Mouse (Mus musculus): Measurements from ENCODE around the gene Nup133. TPM values are rescaled to one million over a fixed set of nuclear protein-coding genes. Genes with fewer than 3 reads are reported as not detected.

Nup133 gene
- polyA plus RNA-seq, 1 experiment from 2014 or later: 8.5 TPM

GRCm38 (mm10) chr8:123960056-123960455 is 11.0 kb upstream of the Nup133 start:
- H3K9me3 ChIP-seq (ENCODE audit: control insufficient read depth): no peaks in the 10 kb centered on the region
- WGBS: 87% methylated on average over 9 of the region's 9 CpGs
- no peaks in the 10 kb centered on the region for H3K27me3 ChIP-seq (replicated peaks; ENCODE audit: control insufficient read depth, insufficient read depth, low read length)
- H3K27ac ChIP-seq (ENCODE audit: low read depth, low read length): no peak overlapping the region
- no peak for ATAC-seq
- no peak overlapping the region for H3K4me3 ChIP-seq (ENCODE audit: low read depth, low read length)
- no peak for TF ChIP-seq CTCF (IDR thresholded peaks at IDR 0.05; ENCODE audit: low read depth)
- H3K4me1 ChIP-seq (replicated peaks; ENCODE audit: control insufficient read depth, insufficient read depth, low read length): no peaks in the 10 kb centered on the region
- peaks cover 65% of the 10 kb centered on the region for H3K36me3 ChIP-seq (ENCODE audit: control insufficient read depth, insufficient read depth)
- H3K4me2 ChIP-seq (replicated peaks; ENCODE audit: low read depth): no peak overlapping the region
- H3K9ac ChIP-seq (ENCODE audit: low read depth, low read length): no peak overlapping the region

DNA sequence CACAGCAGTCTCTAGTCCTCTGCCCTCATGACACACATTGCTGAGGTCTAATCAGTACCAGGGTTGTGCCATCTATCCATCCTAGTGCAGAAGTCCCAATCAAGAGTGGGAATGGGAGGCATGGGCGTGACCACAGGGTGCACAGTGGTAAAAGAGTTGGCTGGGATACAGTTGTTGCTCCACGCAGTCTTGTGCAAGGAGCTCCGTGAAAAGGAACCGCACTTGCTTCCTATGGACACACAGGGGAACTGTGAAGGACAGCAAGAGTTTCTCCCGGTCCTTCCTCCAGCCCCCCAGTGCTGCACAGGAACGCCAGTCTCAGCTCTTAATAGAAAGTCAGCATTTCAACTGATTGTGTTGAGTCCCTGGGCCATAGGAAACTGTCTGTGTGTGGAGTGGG is 10.4 kb upstream of the Nup133 start:
- Histone ChIP-seq H3K27ac (ENCODE audit: low read depth, low read length) (no peak overlapping the region), H3K36me3 (ENCODE audit: control insufficient read depth, insufficient read depth) (peaks cover 62% of the 10 kb centered on the region), H3K9me3 (ENCODE audit: control insufficient read depth) (no peaks in the 10 kb centered on the region), H3K4me2 (replicated peaks; ENCODE audit: low read depth) (no peak overlapping the region), H3K27me3 (replicated peaks; ENCODE audit: control insufficient read depth, insufficient read depth, low read length) (no peaks in the 10 kb centered on the region), H3K4me3 (ENCODE audit: low read depth, low read length) (no peak overlapping the region), H3K4me1 (replicated peaks; ENCODE audit: control insufficient read depth, insufficient read depth, low read length) (no peaks in the 10 kb centered on the region), H3K9ac (ENCODE audit: low read depth, low read length) (no peak overlapping the region)
- no peak for TF ChIP-seq CTCF (IDR thresholded peaks at IDR 0.05; ENCODE audit: low read depth)
- WGBS: 88% methylated on average over 6 of the region's 6 CpGs
- no peak for ATAC-seq

DNA sequence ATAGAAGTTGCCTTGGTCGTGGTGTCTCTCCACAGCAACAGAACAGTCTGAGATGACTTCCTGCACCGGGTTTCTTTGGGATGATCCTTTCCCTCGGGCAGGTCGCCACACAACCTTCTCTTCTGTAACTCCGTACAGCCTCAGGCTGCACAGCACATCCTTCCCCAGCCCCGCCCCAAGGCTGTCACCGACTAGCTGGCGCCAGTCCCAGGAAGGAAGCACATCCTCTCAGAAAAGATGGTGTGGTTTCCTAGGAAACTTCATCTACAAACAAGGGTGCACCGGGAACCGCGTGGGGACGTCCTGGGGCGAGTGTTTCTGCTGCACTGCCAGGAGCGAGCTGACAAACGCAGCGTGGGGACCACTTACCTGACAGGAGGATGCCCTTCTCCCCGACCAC is 9.1 kb upstream of the Nup133 start:
- TF ChIP-seq CTCF (IDR thresholded peaks at IDR 0.05; ENCODE audit: low read depth): no peak
- no peak for ATAC-seq
- peaks cover 66% of the 10 kb centered on the region for H3K36me3 ChIP-seq (ENCODE audit: control insufficient read depth, insufficient read depth)

GRCm38 (mm10) chr8:123954246-123954645 is 5.2 kb upstream of the Nup133 start:
- Histone ChIP-seq H3K27me3 (replicated peaks; ENCODE audit: control insufficient read depth, insufficient read depth, low read length) (no peaks in the 10 kb centered on the region), H3K36me3 (ENCODE audit: control insufficient read depth, insufficient read depth) (peaks cover 40% of the 10 kb centered on the region), H3K27ac (ENCODE audit: low read depth, low read length) (no peak overlapping the region), H3K9ac (ENCODE audit: low read depth, low read length) (no peak overlapping the region), H3K4me1 (replicated peaks; ENCODE audit: control insufficient read depth, insufficient read depth, low read length) (no peaks in the 10 kb centered on the region), H3K9me3 (ENCODE audit: control insufficient read depth) (no peaks in the 10 kb centered on the region), H3K4me2 (replicated peaks; ENCODE audit: low read depth) (no peak overlapping the region), H3K4me3 (ENCODE audit: low read depth, low read length) (no peak overlapping the region)
- 89% methylated on average over 8 of the region's 8 CpGs for WGBS
- TF ChIP-seq CTCF (IDR thresholded peaks at IDR 0.05; ENCODE audit: low read depth): no peak
- ATAC-seq: no peak

More for the DNA sequence above, 9.1 kb upstream of the Nup133 start:
- no peaks in the 10 kb centered on the region for H3K27me3 ChIP-seq (replicated peaks; ENCODE audit: control insufficient read depth, insufficient read depth, low read length)
- H3K27ac ChIP-seq (ENCODE audit: low read depth, low read length): no peak overlapping the region
- H3K9me3 ChIP-seq (ENCODE audit: control insufficient read depth): no peaks in the 10 kb centered on the region
- no peaks in the 10 kb centered on the region for H3K4me1 ChIP-seq (replicated peaks; ENCODE audit: control insufficient read depth, insufficient read depth, low read length)
- WGBS: 71% methylated on average over 17 of the region's 17 CpGs
- no peak overlapping the region for H3K9ac ChIP-seq (ENCODE audit: low read depth, low read length)
- H3K4me2 ChIP-seq (replicated peaks; ENCODE audit: low read depth): no peak overlapping the region
- no peak overlapping the region for H3K4me3 ChIP-seq (ENCODE audit: low read depth, low read length)

DNA sequence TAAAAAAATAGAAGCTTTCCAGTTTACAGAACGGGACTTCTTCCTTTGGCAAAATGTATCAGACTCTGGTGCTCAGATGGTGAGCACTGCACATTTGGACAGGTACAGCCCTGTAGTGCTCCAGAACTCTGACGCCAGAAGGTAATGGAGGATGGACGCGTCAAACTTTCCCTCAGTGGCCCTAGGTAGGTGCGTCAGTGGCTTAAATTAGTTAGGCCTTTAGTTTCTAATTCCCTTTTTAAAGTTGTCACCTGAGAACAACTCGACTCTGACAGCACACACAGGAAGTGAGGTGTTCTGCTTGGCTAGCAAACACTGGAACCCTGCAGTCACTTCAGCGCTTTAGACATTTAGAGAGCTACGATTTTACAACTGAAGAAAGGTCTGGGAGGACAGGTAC is 4.6 kb upstream of the Nup133 start:
- H3K27me3 ChIP-seq (replicated peaks; ENCODE audit: control insufficient read depth, insufficient read depth, low read length): no peaks in the 10 kb centered on the region
- H3K4me1 ChIP-seq (replicated peaks; ENCODE audit: control insufficient read depth, insufficient read depth, low read length): no peaks in the 10 kb centered on the region
- no peak overlapping the region for H3K4me3 ChIP-seq (ENCODE audit: low read depth, low read length)
- 88% methylated on average over 8 of the region's 8 CpGs for WGBS
- no peak overlapping the region for H3K9ac ChIP-seq (ENCODE audit: low read depth, low read length)
- no peak for ATAC-seq
- TF ChIP-seq CTCF (IDR thresholded peaks at IDR 0.05; ENCODE audit: low read depth): no peak
- no peak overlapping the region for H3K27ac ChIP-seq (ENCODE audit: low read depth, low read length)
- peaks cover 36% of the 10 kb centered on the region for H3K36me3 ChIP-seq (ENCODE audit: control insufficient read depth, insufficient read depth)
- H3K4me2 ChIP-seq (replicated peaks; ENCODE audit: low read depth): no peak overlapping the region
- H3K9me3 ChIP-seq (ENCODE audit: control insufficient read depth): no peaks in the 10 kb centered on the region

GRCm38 (mm10) chr8:123950077-123950802 is 1.2 kb upstream of the Nup133 start:
- peaks cover 6% of the 10 kb centered on the region for H3K4me1 ChIP-seq (replicated peaks; ENCODE audit: control insufficient read depth, insufficient read depth, low read length)
- WGBS: 32% methylated on average over 10 of the region's 10 CpGs
- H3K4me3 ChIP-seq (ENCODE audit: low read depth, low read length): peak overlapping the region; percentile 100
- H3K4me2 ChIP-seq (replicated peaks; ENCODE audit: low read depth): peak overlapping the region; percentile 97
- ATAC-seq: no peak; the same call in 1 of the 2 replicates
- peak overlapping the region; percentile 90 for H3K27ac ChIP-seq (ENCODE audit: low read depth, low read length)
- H3K9ac ChIP-seq (ENCODE audit: low read depth, low read length): peak overlapping the region; percentile 81
- no peaks in the 10 kb centered on the region for H3K27me3 ChIP-seq (replicated peaks; ENCODE audit: control insufficient read depth, insufficient read depth, low read length)
- peaks cover 19% of the 10 kb centered on the region for H3K36me3 ChIP-seq (ENCODE audit: control insufficient read depth, insufficient read depth)
- peak; percentile 79 for TF ChIP-seq CTCF (IDR thresholded peaks at IDR 0.05; ENCODE audit: low read depth)
- H3K9me3 ChIP-seq (ENCODE audit: control insufficient read depth): no peaks in the 10 kb centered on the region

All from intestine, postnatal 0 days (tissue).